Mouse (Mus musculus): ENCODE measurements around the gene Rnf167.

- no peak for TF ChIP-seq POLR2A (IDR thresholded peaks at IDR 0.05; ENCODE audit: borderline replicate concordance, insufficient read depth, low read length)
- no peak for TF ChIP-seq CTCF (IDR thresholded peaks at IDR 0.05; ENCODE audit: borderline replicate concordance, insufficient read depth, low read depth, low read length)
Measured at GRCm38 (mm10) chr11:70674014-70674413, 27.0 kb downstream of the Rnf167 start.

All from cerebellum, adult 2 months (tissue).